Mouse (Mus musculus) frontal cortex, adult (tissue): Measurements from ENCODE around the gene Creb3l4.

Experiments
- ATAC-seq: cut with Nextera tagmentation; 2 replicates; pipeline ENCODE4 v1.9.2; 2017; ENCODE audit warnings: mild to moderate bottlenecking, moderate library complexity, mixed read lengths; ENCODE audit not compliant: low TSS enrichment

Creb3l4 gene

DNA sequence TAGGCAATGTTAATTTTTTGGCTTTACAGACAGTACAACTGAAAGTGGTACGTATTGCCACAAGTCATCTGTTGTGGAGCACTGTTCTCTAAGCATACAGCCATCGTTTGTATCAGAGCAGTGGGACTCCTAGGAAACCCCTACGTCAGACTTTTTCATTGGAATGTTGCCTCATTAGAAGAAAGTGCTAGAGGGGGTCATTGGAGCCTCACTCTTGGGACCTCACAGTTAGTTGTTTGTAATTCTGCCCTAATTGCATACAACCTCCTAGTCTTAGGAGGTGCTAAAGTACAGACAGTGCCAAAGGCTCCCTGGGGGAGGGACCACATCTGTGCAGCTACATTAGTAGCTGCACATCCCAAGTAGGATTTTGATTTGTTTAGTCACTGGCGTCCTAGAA is 48.6 kb downstream of the Creb3l4 start:
- ATAC-seq = no peak

GRCm38 (mm10) chr3:90190859-90191510 is 52.3 kb downstream of the Creb3l4 start:
- ATAC-seq = no peak
